Mouse (Mus musculus) embryonic fibroblast, embryonic 13.5 days (primary cell): ENCODE measurements around the gene Atf7.

Experiments
- CTCF ChIP-seq: IDR thresholded peaks from 2 replicates; pipeline ENCODE4 v1.5.1; 2011; ENCODE audit warnings: mild to moderate bottlenecking, control low read depth, low read length, moderate library complexity, borderline replicate concordance; ENCODE audit not compliant: insufficient read depth
- POLR2A ChIP-seq: IDR thresholded peaks from 2 replicates; pipeline ENCODE4 v1.6.1; 2011; ENCODE audit warnings: low read depth, mild to moderate bottlenecking, control low read depth, low read length, moderate library complexity

GRCm38 (mm10) chr15:102670767-102671575 lies 45.7 kb upstream of the Atf7 start:
- TF ChIP-seq CTCF (peak; percentile 99), POLR2A (peak; percentile 88)
